Mouse (Mus musculus) layer of hippocampus, postnatal 10 days (tissue): ENCODE data around the gene Pcyox1. TPM values are rescaled to one million over a fixed set of nuclear protein-coding genes. Genes with fewer than 3 reads are reported as not detected.

Experiments
- DNase-seq, 2 experiments: peaks; one replicate each; pipeline ENCODE4 v3.0.0; 2021; ENCODE audit warnings: low spot score in 2 of 2
- long read RNA-seq: library from polyadenylated mRNA; stranded (forward); transcript quantifications from one replicate; pipeline ENCODE4 v2.0.0, GENCODE M21; 2023
- total RNA-seq, 2 experiments: library from RNA; stranded (reverse); gene quantifications; 2 replicates each; pipeline ENCODE4 v1.2.3; 2021

The Pcyox1 gene
- total RNA-seq, result 100 to 1,000 TPM; 119 to 133 TPM
- long read RNA-seq, full-length matches to known transcripts, result 53 of 89 reads
- long read RNA-seq, partial matches to known transcripts, result 9 of 89 reads
- long read RNA-seq, other reads (novel, unspliced or antisense), result 27 of 89 reads

DNA sequence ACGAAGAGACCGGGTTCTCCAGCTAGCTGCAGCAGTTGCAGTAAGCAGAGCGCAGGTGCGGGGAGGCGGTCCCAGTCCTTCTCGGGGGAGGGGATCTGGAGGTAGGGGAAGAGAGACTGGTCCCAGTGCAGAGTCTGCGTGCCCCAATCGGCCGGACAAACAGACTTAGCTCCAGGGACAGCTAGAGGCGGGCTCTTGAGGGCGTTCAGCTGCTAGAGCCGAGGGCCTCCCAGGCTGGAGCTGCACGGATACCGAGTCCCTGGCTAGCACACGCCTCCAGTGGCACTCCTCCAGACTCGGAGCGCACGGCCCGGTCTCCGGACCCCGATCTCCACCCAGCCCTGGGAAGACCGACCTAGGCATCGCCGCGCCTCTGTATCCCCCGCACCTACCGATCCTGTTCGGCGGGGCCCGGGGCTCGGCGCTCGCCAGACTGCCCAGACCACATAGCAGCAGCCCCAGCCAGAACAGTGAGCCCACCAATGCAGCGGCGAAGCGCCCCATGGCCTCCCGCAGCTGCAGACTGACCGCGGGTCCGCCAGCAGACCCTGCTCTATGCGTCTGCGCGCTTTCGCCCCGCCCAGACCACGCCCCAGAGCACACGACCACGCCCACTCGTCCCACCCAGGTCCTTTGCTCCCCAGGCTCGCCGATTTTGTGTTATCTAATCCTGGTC is at the start of gene Pcyox1:
TSS of gene Pcyox1 (minus strand) at position 574 of the 676 bp plus-strand sequence.
- peak; percentile 90 to 92 for DNase-seq

DNA sequence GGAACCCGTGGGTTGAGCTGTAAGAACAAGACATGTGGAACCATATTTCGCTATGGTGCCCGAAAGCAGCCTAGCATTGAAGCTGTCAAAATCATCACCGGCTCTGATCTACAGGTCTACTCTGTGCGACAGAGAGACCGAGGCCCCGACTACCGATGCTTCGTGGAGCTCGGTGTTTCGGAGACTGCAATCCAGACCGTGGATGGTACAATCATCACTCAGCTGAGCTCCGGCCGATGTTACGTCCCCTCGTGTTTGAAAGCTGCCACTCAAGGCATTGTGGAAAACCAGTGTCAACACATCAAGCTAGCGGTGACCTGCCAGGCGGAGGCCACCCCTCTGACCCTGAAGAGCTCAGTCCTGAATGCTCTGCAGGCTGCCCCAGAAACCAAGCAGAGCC is 48.6 kb upstream of the Pcyox1 start:
- no peak for DNase-seq

DNA sequence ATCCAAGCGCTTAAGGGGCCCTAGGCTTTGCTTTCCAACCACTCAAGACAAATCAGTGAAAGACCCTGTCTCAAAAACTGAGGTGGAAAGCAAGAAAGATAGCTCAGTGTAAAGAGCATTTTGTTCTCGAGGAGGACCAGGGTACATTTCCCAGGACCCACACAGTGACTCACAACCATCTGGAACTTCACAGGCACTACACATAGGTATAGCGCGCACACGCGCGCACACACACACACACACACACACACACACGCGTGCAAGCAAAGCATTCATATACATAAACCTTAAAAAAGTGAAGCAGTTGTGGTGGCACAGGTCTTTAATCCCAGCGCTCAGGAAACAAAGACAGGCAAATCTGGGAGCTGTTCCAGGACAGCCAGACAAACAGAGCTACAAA is 44.6 kb upstream of the Pcyox1 start:
- no peak for DNase-seq

DNA sequence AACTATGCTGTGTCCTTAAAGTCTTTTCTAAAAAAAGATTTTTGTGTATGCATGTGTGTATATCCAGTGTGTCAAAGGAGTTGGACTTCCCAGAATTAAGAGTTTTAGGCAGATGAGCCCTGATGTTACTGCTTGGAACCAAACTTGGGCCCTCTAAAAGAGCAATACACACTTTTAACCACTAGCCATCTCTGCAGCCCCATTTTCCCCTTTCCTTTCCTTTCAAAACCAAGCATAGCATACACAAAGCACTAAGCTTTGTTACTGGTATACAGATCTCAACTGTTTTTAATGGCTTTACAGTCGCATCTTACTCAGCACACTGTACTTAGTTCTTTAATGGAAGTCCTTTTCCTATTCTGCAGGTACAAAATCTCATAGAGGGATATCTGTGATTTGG is 42.6 kb upstream of the Pcyox1 start:
- no peak for DNase-seq

DNA sequence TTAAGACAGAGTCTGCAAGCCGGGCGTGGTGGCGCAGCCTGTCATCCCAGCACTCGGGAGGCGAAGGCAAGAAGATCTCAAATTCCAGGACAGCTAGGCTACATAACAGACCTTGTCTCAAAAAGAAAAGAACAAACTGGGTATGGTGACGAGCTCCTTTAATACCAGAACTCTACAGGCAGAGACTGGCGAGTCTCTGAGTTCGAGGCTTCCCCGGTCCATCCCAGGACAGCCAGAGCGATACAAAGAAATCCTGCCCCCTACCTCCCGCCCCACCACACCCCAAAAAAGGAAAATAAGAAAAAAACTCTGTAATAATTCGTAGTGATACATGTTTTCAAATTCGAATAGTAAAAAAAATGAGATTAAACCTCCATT is 42.2 kb upstream of the Pcyox1 start:
- DNase-seq, result no peak

DNA sequence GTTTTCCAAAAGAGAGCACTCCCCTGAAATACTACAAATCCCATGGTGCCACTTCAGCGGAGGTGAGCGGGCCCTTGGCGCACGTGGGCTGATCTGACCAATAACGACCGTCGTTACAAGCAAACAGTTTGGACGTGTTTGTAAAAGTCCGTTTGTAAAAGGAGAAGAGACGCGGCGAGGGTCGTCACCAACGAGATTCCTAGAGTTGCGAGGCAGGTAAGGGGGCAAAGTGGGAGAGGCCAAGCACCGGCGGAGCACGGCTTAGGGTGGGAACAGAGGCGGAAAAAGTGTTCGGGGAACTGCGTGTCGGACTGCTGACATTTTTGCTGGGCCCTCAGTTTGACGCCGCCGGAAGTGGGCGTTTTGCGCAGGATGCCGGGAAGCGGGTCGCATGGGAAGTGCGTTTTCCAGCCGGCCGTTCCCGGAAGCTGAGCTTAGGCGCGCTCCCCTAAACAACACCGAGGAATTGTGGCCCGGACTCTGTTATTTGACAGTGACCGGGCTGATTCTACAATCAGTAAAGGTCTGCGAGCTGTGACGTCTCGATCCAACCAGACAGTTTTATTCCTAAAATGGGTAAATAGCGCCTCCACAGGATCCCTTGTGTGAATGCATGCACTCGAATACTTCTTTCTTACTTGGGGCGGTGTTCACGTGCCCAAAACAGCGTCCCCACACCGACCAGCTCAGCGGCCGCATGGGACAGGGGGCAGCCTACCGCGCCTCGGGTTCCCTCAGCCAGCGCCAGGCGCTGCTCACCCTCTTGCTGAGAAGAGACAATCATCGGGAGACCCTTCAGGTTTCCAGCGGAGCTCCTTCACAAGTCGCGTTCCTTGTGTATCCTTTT is 41.5 kb upstream of the Pcyox1 start, which contains the start of gene C87436:
TSS of gene C87436 (plus strand) at position 103 of the 847 bp plus-strand sequence.
- DNase-seq, result peak; percentile 94 to 96

DNA sequence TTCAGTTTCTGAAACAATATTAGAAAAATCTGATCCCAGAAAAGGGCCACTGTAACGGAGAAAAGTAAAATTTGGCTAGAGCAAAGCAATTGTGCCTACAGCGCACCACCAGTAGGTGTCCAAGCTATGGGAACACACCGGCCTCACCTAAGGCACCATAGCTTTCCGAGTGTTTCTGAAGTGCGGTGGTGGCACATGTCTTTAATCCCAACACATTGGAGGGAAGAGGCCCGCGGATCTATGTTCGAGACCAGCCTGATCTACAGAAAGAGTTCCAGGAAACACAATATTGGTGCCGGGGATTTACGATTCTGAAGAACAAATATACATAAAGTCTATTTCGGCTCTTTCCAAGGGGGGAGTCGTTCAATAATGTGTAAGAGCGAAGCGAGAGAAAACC is 40.8 kb upstream of the Pcyox1 start:
- DNase-seq, result peak; percentile 38 to 49

DNA sequence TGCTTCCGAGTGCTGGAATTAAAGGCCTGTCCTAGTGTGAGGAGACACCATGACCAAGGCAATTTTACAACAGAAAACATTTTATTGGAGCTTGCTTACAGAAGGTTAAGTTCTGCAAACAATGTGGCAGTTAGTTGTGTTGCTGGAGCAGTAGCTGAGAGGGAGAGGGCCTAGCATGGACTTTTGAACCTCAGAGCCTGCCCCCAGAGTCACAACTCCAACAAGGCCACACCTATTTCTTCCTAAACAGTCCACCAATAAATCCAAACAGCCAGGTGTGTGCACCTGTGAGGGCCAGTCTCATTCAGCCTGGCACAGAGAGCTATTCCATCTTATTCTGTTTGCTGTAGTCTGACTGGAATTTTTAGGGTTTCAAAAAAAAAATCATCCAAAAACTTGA is 36.7 kb upstream of the Pcyox1 start:
- no peak for DNase-seq

DNA sequence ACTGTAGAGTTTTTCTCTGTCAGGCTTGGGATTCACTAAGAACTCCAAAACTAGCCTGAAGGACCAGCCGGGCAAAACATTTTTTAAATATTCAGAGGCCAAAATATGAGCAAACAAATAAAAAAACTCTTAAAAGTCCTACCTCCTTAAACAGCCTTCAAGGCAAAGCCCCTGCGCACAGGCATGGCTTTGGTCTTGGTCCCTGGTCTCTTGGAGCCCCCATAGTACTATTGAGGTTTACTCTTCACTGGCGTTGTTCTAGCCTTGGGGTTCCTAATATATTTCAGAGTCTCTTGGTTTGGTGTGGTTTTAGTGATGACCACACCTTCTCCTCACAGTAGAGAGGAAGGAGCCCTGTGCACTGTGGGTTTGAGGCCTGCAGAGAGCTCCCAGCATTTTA is 34.6 kb upstream of the Pcyox1 start:
- no peak for DNase-seq

DNA sequence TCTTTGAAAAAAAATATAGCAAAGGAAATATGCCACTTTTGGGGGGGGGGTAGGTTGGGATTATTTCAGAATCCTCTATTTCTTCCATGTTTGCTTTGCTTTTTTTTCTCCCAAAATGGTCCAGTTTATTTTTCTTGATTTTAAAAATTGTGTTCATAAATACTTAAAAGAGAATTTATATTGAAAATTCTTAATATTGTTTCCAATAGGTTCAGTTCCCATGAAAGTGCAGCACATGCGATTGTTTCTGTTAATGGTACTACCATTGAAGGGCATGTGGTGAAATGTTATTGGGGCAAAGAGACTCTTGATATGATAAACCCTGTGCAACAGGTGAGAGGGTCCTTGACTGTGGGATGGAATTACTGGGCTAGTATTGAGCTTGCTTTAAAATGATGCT is 29.4 kb upstream of the Pcyox1 start, which contains the start of gene Gm44790:
TSS of gene Gm44790 (plus strand) at position 301 of the 400 bp plus-strand sequence.
- DNase-seq, result no peak

DNA sequence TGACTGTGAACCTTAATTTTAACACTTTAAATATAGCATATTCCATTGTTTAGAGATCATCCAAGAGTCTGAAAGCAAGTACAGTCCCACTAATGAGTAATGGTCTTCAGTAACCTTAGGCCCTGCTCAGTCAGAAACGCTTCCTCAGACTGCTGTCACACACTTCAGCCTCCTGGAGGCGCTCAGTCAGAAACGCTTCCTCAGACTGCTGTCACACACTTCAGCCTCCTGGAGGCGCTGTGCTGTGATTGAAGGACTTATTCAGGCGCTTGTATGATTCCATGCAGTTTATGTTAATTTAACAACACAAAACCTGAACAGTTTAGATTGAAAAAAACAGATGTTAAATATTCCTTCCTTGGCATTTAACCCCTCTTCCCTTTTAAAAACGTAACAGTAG is 23.5 kb upstream of the Pcyox1 start:
- no peak for DNase-seq

DNA sequence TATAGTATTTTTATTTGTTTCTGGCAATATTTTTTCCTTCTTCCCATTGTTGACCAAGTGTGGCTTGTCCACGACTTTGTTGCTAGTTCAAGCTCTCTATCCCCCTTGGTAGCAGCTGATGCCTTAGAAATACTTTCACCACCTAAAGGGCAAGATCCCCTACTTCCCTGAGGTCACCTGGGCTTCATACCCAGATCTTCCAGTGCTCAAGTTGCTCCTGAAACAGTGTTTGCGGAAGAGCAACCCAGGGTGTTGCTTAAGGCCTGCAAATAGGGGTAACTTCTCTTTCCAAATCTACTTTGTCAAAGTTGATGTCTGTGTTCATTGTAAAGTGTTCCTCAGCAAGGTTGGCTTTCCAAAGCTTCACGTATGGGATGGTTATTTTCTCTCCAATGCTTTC is 22.3 kb upstream of the Pcyox1 start:
- no peak for DNase-seq

DNA sequence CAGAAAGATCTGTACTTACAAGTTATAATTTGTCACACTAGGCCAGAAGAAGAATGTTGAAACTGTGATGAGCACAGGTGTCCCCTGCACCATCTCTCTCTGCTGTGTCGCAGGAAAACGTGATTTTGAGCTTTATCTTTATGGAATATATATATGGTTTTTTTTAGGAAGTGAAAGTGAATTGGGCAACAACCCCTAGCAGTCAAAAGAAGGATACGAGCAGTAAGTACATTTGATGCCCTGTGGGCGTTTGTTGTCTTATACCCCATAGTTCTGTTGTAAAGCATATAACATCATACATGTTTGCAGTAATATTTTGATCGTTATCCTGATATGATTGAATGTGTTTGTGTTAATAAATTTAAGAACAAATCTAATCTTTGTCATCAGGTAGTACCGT is 21.8 kb upstream of the Pcyox1 start:
- no peak for DNase-seq

DNA sequence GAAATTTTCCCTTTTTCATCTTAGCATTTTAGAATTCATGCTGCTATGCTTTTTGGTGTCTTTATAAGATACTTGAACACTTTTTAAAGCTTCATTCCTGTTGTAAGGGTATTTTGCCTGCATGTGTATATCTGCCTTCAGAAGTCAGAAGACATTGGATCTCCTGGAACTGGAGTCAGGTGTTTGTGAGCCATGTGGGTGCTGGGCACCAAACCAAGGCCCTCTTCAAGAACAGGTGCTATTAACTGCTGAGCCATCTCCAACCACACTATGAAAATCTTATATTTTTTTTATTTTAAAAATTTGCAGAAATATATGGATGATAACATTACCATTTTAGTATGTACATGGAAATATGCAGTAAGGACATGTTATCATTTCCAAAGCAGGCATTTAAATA is 9.4 kb upstream of the Pcyox1 start:
- no peak for DNase-seq

DNA sequence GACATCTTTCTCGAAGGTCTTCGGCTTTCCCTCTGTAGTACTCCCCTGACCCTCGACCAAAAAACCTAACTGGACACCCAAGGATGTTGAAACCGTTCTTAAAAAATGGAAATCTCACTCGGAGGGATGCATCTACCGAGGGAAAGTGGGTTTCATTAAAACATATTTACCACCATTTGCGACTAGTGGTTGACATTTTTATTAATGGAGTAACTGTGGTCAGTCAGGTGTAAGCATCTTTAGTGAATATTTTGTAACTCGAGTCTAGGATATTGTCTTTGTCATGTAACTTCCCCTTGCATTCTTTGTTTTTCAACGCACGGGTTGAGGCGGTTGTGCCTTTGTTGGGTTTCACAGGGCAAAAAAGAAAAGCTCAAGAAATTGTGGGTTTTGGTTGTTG is 8.0 kb upstream of the Pcyox1 start:
- DNase-seq, result no peak

DNA sequence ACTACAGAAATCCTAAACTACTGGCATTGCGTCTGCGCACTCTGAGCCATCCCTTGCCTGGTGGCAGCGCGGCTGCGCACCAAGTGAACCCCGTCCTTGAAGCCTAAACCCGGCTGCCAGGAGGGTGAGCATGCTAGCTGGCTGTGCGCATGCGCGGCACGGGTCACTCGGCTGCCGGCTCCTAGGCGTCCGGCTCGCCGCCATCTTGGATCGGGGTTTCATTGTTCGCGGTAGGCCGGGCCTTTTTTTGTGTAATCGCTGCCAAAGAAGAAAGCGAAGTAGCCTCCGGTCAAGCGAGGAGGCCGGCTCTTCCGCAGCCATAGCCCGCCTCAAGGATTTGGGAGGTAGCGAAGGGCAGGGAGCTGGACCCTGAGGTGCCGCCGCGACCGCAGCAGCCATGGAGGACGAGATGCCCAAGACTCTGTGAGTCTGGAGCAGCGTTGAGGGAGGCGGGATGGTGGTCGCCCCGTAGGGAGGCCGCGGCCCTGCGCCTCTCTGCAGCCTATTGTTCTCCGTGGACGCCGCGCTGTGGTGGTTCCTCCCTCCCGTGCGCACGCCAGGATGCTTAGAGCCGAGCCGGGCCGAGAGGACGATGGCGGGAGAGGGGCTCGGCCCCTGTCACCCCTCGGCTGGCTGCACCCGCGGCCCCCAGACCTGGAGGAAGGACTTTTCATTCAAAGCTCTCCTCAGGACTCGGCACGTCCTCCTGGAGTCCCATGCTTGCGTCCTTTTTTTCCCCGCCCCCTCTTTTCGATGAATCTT is 7.3 kb upstream of the Pcyox1 start, which contains the start of gene Tia1:
TSS of gene Tia1 (plus strand) at position 120 of the 762 bp plus-strand sequence.
- DNase-seq, result peak; percentile 97 to 99

DNA sequence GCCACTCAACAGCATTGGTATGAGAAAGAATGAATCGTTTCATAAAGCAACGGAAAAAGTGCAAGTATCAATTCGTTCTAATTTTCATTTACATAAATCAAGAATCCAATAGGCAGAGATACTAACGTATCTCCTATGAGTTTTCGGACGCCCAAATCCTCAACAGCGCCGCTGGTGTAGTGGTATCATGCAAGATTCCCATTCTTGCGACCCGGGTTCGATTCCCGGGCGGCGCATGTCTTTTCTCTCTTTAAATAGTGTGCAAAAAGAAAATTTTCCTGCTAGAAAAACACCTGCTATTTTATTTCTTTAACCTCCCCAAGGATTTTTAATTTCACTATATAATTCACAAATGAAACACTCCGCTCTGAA is 6.8 kb upstream of the Pcyox1 start:
- peak; percentile 92 for DNase-seq

DNA sequence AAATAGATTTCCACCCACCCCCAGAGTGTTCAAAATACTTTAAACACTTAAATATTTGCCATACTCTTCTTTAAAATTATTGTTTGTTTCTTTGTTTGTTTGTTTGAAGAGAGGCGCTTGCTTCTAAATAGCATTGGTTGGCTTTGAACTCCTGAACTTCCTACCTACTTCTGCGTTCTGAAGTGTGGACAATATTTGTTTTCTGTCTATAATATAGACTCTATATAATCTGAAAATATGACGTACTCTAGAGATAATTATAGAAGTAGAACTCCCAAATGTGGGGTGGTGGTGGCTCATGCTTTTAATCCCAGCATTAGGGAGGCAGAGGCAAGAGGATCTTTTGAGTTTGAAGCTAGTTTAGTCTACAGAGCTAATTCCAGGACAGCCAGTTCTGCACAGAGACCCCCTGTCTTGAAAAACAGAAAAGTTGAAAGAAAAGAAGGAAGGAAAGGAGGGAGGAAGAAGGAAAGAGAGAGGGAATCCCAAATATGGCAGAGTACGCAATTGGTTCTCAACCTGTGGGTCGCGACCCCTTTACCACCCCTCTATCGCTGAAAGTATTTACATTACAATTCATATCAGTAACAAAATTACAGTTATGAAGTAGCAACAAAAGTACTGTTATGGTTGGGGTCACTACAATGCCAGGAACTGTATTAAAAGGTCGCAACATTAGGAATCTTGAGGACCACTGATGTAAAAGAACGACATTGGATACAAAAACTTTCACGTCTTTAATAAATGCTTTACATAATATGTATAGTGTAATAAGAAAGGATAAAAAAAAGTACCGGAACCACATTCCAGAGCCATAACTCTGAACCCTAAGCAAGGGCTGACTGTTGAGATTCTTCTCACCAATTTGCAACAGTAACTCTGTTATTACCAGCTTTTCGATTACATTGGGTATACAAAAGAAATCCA is 6.0 kb upstream of the Pcyox1 start:
- DNase-seq, result peak in 1 of 2 experiments; percentile 18

DNA sequence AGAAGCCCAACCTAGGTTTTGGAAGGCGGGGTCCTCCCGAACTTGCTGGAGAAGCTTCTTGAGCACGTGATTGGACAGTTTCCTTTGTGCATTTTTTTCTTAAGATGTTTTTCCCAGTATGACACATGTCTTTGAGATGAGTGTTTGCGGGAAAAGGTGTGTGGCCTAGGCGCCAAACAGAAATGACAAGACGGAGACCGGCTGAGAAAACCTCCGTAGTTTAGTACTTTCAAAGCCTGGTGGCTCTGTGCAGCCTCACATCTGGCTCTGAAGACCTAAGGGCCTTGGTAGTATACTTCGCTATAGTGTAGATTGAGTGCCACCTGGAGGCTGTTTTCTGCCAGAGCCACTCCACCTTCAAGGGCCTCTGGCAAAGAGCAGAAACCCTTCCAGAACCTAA is 4.0 kb upstream of the Pcyox1 start:
- peak; percentile 36 to 57 for DNase-seq

DNA sequence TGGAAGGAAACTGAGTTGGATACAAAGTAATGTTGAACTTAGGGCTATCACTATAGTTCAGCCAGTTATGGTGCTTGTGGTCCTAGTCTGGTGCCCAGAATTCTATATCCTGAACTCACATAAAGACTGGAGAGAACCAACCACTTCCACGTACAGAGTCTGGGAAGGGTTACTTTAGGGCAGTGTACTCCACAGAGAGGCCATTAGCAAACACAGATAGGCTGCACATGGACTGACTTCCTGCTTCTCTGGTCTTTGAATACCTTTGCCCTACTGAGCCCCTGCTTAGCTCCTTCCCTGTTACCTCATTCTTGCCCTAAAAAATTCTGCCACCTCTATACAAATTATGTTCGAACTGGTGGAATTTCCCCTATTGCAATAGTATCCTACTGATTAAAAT is 3.0 kb upstream of the Pcyox1 start:
- DNase-seq, result no peak
